Mouse (Mus musculus): ENCODE measurements around the gene Fam120c.
"Not testable (repeated sequence)": the region's sequence is repeated elsewhere in the genome, so short reads cannot be mapped to it uniquely, and the experiment has no call there.

Fam120c gene

GRCm38 (mm10) chrX:151343761-151344500, at the start of gene Fam120c:
Gene Fam120c (plus strand): TSS chrX:151344175.
- peak; percentile 48 for DNase-seq (ENCODE audit: low read depth, low spot score)

DNA sequence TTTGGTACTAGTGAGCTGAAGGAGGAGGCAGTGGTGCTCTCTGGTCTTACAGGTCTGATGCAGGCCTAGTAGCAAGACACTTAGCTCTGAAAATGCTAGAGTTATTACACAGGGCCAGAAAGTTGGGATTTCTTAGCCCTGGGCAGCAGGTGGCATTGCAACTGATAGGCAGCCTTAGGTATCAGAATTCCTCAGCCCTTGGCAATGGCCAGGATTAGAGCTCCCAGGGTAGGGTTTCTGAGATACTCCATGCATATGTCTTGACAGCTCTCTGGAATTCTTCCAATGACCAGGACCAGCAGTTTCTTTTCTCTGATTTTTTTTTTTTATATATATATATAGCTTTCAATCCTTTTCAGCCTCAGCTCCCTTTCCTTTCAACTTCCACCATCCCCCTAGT, 45.6 kb upstream of the Fam120c start:
- DNase-seq (ENCODE audit: low read depth, low spot score), result no peak

- DNase-seq (ENCODE audit: low read depth, low spot score), result peak; percentile 9
These were observed 30.2 kb upstream of the Fam120c start for GRCm38 (mm10) chrX:151313732-151314131.

GRCm38 (mm10) chrX:151333615-151334014, 10.4 kb upstream of the Fam120c start:
- no peak for DNase-seq (ENCODE audit: low read depth, low spot score)

DNA sequence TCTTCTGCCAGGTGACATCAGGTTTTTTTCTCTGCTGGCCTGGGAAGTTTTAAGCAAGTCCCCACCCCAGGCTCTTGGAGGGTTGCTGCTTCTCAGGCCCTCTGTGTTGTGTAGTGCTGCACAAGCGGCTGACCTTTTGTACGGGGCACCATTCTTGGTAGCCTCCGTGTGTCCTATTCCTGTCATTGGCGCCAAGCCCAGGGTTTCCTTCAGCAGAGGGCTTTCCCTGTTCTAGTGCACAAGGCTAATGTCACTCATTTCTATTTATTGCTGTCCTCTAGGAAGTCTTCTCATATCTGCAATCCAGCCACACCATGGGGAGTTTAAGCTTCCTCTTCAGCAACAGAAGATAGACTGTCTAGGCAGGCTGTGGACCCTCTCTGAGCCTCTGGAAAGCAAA, 6.2 kb upstream of the Fam120c start:
- DNase-seq (ENCODE audit: low read depth, low spot score), result no peak

DNA sequence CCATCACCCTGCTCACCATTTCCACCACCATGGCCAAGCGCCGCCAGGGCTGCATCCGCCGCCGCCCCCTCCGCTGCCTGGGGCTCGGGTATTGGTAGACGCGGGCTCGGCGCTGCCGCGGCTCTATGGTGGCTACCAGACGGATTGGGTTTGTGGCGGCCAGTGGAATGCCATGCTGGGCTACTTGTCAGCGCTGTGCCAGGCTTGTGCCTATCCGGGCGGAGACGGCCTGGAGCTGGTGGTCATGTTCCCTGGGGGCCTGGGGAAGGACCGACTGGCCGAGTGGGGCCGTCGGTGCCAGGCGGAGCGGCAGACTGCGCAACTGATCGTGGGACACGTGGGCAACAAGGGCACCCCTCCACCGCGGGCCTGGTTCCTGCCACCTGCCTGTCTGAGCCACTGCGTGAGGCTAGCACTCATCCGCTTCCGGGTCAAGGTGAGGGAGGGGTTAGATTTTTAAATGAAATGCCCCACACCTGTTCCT, 568 bp downstream of the Fam120c start:
- peak; percentile 11 for DNase-seq (ENCODE audit: low read depth, low spot score)

GRCm38 (mm10) chrX:151345333-151346125, 1.6 kb downstream of the Fam120c start:
- no peak for DNase-seq (ENCODE audit: low read depth, low spot score)

GRCm38 (mm10) chrX:151347278-151347677, 3.3 kb downstream of the Fam120c start:
- DNase-seq (ENCODE audit: low read depth, low spot score), result no peak

DNA sequence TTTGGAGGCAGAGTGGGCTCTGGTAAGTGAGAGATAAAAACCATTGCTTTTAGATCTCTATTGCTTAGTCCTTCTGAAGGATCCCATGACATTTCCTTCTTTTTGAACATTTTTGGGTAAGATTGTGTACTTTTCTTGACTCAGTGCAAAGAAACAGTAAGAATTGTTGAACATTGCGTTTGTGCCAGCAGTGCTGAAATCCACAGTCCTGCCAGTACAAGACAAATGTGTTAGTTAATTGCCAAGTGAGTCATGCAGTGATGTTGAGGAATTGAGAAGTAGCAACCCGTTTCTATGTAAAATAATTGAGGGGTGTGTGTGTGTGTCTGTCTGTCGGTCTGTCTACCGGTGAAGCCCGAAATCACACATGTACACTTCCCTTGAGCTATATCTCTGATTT, 5.3 kb downstream of the Fam120c start:
- DNase-seq (ENCODE audit: low read depth, low spot score), result no peak

DNA sequence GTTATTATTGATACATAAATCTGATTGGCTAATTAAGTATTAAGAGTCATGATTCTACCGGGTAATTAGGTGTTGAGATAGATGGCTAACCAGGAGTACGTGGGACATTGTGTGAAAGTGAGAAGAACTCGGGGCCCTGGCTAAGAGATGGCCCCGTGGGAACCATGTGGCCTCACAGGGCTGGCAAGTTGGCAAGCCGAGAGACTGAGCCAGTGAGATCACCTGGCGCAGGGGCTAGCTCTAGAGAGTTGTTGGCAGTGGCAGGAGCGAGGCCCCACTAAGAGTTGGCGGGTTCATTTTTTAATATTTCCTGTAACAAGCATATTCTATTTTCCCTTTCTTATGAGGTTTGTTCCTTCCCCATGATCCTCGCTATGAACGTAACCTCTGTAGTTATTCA, 74.8 kb downstream of the Fam120c start:
- no peak for DNase-seq (ENCODE audit: low read depth, low spot score)

- no peak for DNase-seq (ENCODE audit: low read depth, low spot score)
These were observed 76.8 kb downstream of the Fam120c start for GRCm38 (mm10) chrX:151420791-151421190.

DNA sequence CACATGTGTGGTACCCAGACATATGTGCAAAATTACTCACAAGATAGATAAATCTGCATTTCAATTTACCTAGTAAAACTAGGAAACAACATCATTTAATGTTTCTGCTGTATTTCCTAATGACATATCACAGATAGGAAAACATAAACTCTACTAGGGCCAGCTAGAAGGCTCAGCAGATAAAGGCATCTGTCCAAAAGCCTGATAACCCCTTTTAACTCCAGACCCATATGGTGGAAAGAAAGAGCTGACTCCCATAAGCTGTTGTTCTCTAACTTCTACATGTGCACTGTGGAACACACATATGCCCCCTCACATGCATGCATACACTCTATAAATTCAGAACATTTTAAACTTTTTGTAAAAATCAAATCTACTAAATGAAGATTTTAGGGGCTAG, 99.7 kb downstream of the Fam120c start:
- no peak for DNase-seq (ENCODE audit: low read depth, low spot score)

GRCm38 (mm10) chrX:151444189-151444588, 100.2 kb downstream of the Fam120c start:
- no peak for DNase-seq (ENCODE audit: low read depth, low spot score)

DNA sequence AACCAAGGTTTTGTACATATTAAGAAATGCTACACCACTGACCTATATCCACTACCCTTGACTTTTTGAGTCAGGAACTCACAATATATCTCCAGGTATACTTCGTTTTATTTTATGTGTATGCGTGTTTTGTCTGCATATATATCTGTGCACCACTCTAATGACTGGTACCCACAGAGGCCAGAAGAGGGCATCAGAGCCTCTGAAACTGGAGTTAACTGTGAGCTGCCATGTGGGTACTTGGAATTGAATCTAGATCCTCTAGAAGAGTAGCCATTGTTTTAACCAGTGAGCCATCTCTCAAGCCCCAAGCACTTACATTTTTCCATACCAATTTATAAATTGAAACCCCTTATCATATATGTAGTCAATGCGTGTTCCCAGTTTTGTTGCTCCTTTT, 144.2 kb downstream of the Fam120c start:
- no peak for DNase-seq (ENCODE audit: low read depth, low spot score)

- not testable (repeated sequence) for DNase-seq (ENCODE audit: low read depth, low spot score)
These were observed 149.3 kb downstream of the Fam120c start for GRCm38 (mm10) chrX:151493269-151493668.

DNA sequence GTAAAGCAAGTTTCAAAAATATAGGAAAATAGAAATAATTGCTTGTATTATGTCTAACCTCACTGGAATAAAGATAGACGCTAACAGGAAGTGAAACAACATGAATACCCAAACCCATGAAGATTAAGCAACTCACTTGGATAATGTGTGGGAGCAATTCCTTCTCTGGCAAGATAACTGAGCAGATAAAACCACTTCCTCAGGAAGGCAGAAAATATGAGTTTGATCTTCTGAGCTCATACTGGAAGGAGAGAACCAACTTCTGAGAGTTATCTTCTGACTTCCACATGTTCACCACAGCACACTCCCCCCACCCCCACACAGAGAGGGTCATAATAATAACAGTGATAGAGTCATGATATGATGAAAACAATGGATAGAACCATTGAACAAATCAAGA, 152.6 kb downstream of the Fam120c start:
- no peak for DNase-seq (ENCODE audit: low read depth, low spot score)

GRCm38 (mm10) chrX:151508536-151508935, 164.6 kb downstream of the Fam120c start:
- no peak for DNase-seq (ENCODE audit: low read depth, low spot score)

- DNase-seq (ENCODE audit: low read depth, low spot score), result no peak
These were observed 165.9 kb downstream of the Fam120c start for GRCm38 (mm10) chrX:151509906-151510305.

GRCm38 (mm10) chrX:151513066-151513465, 169.1 kb downstream of the Fam120c start:
- no peak for DNase-seq (ENCODE audit: low read depth, low spot score)

DNA sequence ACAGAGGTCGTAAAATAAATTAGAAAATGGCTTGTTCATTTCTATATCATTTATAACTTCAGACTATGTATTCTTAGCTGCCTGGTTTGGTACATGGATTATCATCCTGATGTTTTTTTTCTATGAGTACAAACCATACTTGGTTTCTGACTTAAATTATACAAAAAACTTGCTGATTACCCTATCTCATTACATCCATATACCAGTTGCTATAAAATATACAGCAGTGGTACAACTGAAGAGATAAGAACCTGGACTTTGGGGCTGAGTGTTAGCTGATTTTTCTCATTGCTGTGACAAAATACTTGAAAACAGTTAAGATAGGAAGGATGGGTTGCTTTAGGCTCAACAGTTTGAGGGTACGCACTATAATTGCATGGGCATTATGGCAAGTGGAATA, 169.7 kb downstream of the Fam120c start:
- DNase-seq (ENCODE audit: low read depth, low spot score), result no peak

- no peak for DNase-seq (ENCODE audit: low read depth, low spot score)
These were observed 174.2 kb downstream of the Fam120c start for GRCm38 (mm10) chrX:151518181-151518580.

DNA sequence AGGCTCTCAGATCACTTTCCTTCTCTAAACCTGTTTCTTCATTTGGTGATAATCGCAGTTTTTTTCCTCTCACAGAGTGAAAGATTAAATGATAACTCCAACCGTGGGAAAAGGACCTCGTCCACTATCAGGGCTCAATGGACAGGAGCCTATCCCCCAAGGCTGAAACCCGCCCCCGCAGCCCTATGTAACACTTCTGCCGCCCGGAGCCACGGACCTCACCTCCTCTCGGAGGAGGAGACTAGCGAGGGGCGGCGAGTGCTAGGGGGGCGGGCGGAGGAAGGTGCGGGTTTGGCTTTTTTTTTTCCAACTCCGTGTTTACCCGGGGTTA, 176.1 kb downstream of the Fam120c start:
- DNase-seq (ENCODE audit: low read depth, low spot score), result no peak

Measured in WW6 (cell line).